Mouse (Mus musculus) gastrocnemius, postnatal 14 days (tissue): ENCODE measurements around the gene Atg4a-ps. TPM values are rescaled to one million over a fixed set of nuclear protein-coding genes. Genes with fewer than 3 reads are reported as not detected.
A peak's percentile ranks its signal among the peaks of the same experiment; 100 is the strongest.
"Not testable (repeated sequence)": the region's sequence is repeated elsewhere in the genome, so short reads cannot be mapped to it uniquely, and the experiment has no call there.

Experiments used
- DNase-seq: peaks from one replicate; pipeline ENCODE4 v3.0.0; 2021; ENCODE audit warnings: mixed read lengths
- intact Hi-C: fragments of 180-260 bp; cut with DNase I; formaldehyde crosslinking; loops from one replicate; pipeline ENCODE4 v1.15.1; 2025; ENCODE audit warnings: low total_unique reads
- long read RNA-seq, 2 experiments: library from polyadenylated mRNA; stranded (forward); transcript quantifications; one replicate each; pipeline ENCODE4 v2.0.0; 2021
- total RNA-seq, 2 experiments: library from RNA; stranded (reverse); gene quantifications; 2 replicates each; pipeline ENCODE4 v1.2.3; 2021

The Atg4a-ps gene
- 1 to 10 TPM in 1 of 2 experiments, under 1 TPM in 1; 0.13 to 3.5 TPM for total RNA-seq
- long read RNA-seq, experiment 1, result 0 reads
- long read RNA-seq, experiment 2, partial matches to known transcripts, result 0 of 2 reads
- long read RNA-seq, experiment 2, other reads (novel, unspliced or antisense), result 0 of 2 reads

GRCm38 (mm10) chr3:103645968-103646367, at the start of gene Atg4a-ps:
Gene Atg4a-ps, minus strand, starts transcription at chr3:103646068.
- DNase-seq, intact Hi-C loops: not testable (repeated sequence)

DNA sequence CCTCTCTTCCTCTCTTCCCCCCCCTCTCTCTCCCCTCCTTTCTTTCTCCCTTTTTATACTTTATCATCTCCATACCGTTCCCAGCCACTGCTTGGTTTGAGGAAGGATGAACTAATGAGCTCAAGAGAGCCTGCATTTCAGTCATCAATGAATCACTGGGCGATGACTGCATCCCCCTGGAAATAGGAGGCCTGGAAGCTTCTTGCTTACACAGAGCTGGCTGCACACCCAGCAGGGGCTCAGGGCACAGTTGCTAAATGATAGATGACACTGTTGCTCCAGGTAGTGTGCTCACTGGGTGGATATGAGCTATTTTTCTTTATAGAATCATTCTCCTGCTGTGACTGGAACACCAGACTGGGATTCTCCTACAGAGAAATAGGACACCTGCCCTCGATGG, 49.7 kb upstream of the Atg4a-ps start:
- intact Hi-C loops, result no loop called here
- DNase-seq, result no peak

DNA sequence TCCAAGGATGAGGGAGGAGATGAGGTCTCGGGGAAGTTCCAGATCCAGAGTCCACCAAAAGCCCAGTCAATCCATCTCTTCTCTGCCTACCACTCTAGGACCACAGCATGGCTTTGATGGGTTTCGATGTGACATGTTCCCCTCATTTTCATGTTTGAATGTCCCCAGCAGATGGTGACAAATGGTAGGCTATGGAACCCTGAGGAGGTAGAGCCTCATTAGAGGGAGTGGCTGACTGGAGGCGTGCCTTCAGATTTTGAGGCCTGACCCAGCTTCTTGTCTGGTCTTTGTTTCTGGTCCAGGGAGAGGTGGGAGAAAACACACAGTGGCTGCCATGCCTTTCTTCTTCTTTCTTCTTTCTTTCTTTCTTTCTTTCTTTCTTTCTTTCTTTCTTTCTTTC, 44.6 kb upstream of the Atg4a-ps start:
- no peak for DNase-seq
- intact Hi-C loops, result no loop called here

- DNase-seq, result no peak
- intact Hi-C loops, result no loop called here
Measured at GRCm38 (mm10) chr3:103689043-103689442, 43.2 kb upstream of the Atg4a-ps start.

- no peak for DNase-seq
- intact Hi-C loops, result no loop called here
Measured at GRCm38 (mm10) chr3:103683966-103684319, 38.1 kb upstream of the Atg4a-ps start.

DNA sequence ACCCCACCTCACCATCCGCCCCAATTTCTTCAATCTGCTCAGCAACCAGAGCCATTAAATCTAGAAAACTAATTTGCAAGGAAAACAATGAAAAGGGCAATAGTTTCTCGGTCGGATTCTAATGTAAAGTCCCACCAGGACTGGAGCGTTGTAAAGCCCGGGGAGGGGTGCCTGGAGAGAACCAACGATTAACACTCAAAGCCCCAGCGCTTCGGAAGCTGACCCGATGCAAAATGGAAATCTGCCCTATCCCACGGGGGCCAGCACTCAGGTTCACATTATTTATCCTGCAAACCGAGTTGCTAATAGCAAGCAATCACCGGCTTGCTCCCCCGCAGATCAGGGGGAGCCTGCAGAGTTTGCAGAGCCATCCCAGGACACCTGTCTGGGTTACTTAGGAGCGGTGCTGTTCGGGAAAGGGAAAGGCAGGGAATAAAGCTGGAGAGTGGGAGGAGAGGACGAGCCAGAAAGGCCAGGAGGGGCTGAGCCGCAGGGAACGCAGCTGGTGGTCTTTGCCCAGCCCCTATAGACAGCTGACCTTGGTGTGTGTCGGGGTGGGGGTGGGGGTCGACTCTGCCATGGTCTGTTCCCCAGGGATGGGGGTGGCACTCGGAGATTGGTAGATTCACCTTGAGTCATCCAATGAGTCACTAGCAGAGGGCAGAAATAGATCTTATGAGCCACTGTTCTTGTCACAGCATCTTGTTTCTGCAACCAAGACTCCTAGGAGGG, 37.5 kb upstream of the Atg4a-ps start:
- no peak for DNase-seq
- intact Hi-C loops, result no loop called here

DNA sequence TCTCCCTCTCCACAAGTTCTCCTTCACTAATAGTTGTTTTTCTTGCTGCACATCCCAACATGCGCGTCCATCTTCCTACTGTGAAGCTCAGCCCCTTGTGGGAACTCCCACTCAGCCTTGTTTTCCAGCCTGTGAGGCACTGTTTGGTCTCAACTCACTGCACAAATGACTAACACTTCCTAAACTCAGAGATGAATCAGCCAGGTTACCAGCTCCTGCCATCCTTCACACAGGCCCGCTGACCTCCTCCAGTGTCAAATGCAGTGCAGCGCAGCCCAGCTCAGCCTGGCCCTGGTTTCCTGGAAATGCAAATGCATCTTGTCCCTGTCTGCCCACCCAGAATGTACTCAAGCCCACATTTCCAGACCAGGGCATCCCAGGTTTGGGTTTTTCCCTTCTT, 36.6 kb upstream of the Atg4a-ps start:
- intact Hi-C loops, result no loop called here
- no peak for DNase-seq

- DNase-seq, result no peak
- intact Hi-C loops, result no loop called here
Measured at GRCm38 (mm10) chr3:103678811-103679210, 32.9 kb upstream of the Atg4a-ps start.

- no peak for DNase-seq
- intact Hi-C loops, result no loop called here
Measured at GRCm38 (mm10) chr3:103672716-103673115, 26.8 kb upstream of the Atg4a-ps start.

DNA sequence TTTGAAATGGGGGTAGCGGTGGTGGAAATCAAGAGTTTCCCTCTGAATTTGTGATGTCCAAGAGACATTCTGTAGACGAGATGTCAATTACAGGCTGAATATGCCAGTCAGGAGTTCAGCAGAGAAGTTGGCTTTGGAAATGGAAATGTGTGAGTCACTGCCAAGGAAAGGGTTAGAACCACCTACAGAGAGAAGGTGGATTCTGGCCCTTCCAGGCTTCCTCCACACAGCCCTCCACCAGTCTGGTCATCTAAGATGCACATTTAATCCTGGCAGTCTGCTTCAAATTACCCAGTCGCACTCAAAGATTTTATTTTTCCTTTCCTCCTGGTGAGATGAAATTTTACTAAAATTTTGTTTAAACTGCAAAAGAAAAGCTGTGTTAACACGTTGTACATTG, 26.2 kb upstream of the Atg4a-ps start:
- intact Hi-C loops, result no loop called here
- DNase-seq, result no peak

GRCm38 (mm10) chr3:103663385-103663784, 17.5 kb upstream of the Atg4a-ps start:
- intact Hi-C loops, result no loop called here
- DNase-seq, result no peak

GRCm38 (mm10) chr3:103661714-103662113, 15.8 kb upstream of the Atg4a-ps start:
- intact Hi-C loops, result no loop called here
- DNase-seq, result no peak

DNA sequence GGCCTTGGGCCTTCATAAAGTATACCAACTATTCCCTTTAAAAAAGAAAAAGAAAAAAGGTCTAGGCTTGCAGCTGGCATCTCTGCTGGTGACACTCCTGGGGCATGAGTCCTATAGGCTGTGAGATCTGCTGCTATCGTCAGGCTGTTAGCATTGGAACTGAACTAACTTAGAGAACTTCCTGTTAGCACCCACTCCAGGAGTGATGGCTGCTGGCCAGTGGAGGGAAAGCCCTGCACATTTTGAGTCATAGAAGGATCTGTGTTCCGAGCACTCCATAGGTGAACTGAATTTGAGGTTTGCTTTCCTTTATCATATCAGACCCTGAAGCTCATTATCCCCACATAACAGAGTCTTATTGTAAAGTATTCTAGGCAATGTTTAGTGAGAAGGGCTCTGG, 14.1 kb upstream of the Atg4a-ps start:
- no peak for DNase-seq
- intact Hi-C loops, result no loop called here

DNA sequence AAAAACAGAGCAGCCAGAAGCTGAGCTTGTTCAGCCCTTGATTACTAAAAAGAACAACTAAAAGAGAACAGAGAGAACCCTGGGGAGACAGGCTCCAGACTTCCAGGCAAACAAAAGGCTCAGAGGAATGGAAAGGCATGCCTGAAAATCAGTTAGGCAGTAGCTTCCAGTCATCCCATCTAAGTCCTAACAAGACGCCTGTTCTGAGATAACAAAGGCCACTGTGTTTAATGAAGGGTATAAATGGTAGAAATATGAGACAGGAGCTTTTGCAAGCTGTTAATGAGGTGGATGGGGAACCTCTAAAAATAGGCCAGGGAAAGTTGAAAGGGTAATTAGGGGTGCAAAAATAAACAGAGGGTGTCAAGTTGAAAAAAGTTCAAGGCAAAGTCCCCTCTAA, 4.5 kb upstream of the Atg4a-ps start:
- intact Hi-C loops, result no loop called here
- DNase-seq, result no peak

DNA sequence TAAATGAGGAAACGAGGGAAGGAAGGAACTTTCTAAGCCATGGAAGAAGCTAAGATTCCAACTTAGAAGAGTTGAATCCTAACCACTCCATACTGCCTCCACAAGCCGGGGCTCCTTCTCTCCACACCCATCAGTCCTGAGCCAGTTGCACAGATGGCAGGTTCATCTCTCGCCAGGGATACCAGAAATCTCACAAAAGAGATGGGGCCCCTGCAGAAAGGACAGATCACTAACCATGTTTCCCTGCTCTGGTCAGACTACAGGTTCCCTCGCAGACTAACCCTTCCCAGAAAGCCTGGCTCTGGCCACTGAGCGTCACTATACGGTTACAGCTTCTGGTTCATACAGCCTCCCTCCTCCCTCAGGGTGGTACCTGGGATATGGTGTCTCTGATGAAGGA, 3.8 kb upstream of the Atg4a-ps start:
- no peak for DNase-seq
- intact Hi-C loops, result no loop called here

DNA sequence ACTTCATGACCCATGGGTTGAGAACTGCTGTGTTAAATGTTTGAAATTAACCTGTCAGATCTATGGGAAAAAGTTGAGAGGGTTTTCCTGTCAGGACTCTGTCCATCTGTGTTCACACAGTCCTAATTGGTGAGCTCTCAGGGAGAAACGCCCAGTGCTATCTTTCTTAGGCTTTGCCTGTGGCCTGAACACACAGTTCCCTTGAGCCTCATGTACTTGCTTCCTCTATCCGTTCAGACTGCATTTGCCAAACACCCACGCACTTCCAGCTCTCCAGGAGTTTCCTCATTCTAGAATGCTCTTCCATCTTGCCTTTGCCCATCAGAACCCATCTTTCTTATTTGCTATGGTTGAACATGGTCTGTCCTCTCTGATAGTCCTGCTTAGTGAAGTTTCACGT, 2.6 kb upstream of the Atg4a-ps start:
- peak; percentile 35 for DNase-seq
- intact Hi-C loops, result no loop called here

DNA sequence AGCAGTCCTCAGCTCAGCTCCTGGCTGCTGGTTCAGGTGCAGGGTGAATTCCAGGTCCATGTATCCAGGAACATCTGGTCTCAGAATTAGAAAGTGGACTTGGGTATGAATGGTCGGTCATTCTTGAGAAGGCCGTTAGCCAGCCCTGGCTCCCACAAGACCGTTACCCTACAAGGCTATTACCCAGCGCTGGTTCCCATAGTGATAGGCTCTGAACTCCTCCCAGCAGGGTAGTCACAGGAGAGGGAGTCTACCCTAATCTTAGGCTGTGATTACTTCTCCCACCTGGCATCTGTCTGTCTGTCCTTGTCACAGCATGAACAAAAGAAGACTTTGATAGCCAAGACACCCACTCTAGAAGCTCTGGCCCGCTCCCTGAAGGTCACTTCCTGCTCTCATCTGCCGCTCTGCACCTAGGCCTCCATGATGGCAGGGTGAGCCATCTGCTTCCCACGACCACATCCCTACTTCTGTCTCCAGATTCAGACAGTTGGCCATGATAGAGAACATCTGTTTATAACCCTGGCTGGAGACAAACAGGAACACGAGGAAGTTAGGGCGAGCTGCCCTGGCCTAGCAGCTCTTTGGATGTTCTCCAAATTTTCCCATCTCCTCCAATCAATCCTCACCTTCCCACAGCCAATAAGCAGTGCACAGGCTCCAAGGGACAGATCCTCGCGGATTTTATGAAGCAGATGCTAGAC, 1.4 kb upstream of the Atg4a-ps start:
- intact Hi-C loops, result no loop called here
- DNase-seq, result peak; percentile 11

- intact Hi-C loops, result no loop called here
- no peak for DNase-seq
Measured at GRCm38 (mm10) chr3:103641301-103641700, 4.6 kb downstream of the Atg4a-ps start.

DNA sequence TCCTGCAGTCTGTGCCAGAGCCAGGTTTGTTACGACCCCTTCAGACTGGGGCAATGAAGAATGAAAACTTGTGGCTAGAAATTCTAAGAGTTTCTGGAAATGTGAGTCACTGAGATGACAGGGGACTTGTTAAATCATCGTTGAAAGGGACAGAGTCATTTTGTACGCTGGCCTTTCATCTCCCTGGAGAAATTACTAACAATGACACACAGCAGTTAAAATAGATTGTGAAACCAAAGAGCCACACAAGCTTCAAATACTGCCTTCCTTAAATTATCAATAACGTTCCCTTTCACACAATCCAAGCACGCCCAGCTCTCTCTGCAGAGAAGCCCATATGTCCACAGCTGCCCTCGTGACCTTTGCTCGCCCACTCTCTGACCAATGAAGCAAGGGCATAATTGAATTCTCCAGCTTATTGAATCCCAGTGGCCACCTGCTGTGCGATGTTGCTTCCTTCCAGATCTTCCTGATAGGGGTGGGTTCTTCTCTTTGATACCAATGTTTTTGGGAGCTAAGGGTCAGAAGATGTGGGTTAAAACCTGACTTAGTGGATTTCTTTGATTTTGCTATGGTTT, 5.6 kb downstream of the Atg4a-ps start:
- DNase-seq, result no peak
- intact Hi-C loops, result no loop called here

- DNase-seq, result no peak
- intact Hi-C loops, result no loop called here
Measured at GRCm38 (mm10) chr3:103637641-103638040, 8.2 kb downstream of the Atg4a-ps start.

DNA sequence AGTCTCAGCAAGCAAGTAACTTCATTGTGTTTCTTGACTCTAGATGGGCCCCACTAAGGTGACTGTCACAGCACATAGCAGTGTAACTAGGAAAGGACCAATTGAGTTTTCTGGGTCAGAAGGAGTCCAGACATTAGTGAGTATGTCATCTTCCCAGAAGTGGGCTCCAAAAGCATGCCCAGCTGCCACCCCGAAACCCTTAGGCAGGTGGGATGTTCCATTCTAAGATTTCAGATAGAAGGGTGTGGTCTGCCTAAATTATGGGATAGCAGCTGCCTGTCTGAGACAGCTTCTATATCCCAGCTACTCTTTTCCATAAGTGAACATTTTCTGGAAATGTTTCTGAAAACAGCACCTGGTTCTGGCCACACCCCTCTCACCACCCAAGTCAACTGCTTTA, 11.6 kb downstream of the Atg4a-ps start:
- intact Hi-C loops, result no loop called here
- no peak for DNase-seq
